Mouse (Mus musculus) embryonic facial prominence, embryonic 14.5 days (tissue): ENCODE data around the gene Scamp2. TPM values are rescaled to one million over a fixed set of nuclear protein-coding genes. Genes with fewer than 3 reads are reported as not detected.

Experiments
- ATAC-seq: fragments of 200-750 bp; cut with Nextera tagmentation; 2 replicates; pipeline ENCODE4 v1.8.0; 2017; ENCODE audit warnings: low read depth, moderate number of reproducible peaks, moderate TSS enrichment
- DNase-seq: peaks from one replicate; pipeline ENCODE4 v3.0.0-alpha.2; 2015; ENCODE audit warnings: low spot score
- H3K27ac ChIP-seq: fragments of 300-500 bp; sonication (generic); replicated peaks from 2 replicates; pipeline ENCODE4 v1.5.1; 2014; ENCODE audit warnings: low read depth, mild to moderate bottlenecking, low read length, moderate library complexity
- H3K27me3 ChIP-seq: fragments of 300-500 bp; sonication (generic); replicated peaks from 2 replicates; pipeline ENCODE4 v1.6.1; 2014; ENCODE audit warnings: low read length; ENCODE audit not compliant: control insufficient read depth, insufficient read depth
- H3K36me3 ChIP-seq: fragments of 300-500 bp; sonication (generic); 2 replicates; pipeline ENCODE4 v1.6.1; 2014; ENCODE audit warnings: low read length, mixed read lengths; ENCODE audit not compliant: control insufficient read depth, insufficient read depth
- H3K4me1 ChIP-seq: fragments of 300-500 bp; sonication (generic); 2 replicates; pipeline ENCODE4 v1.6.1; 2014; ENCODE audit warnings: antibody characterized with exemption, low read length; ENCODE audit not compliant: control insufficient read depth, insufficient read depth
- H3K4me2 ChIP-seq: fragments of 300-500 bp; sonication (generic); 2 replicates; pipeline ENCODE4 v1.6.1; 2014; ENCODE audit warnings: low read depth, mild to moderate bottlenecking, low read length, moderate library complexity, mixed read lengths
- H3K4me3 ChIP-seq: fragments of 300-500 bp; sonication (generic); 2 replicates; pipeline ENCODE4 v1.5.1; 2014; ENCODE audit warnings: low read depth, mild to moderate bottlenecking, low read length
- H3K9ac ChIP-seq: fragments of 300-500 bp; sonication (generic); 2 replicates; pipeline ENCODE4 v1.6.1; 2014; ENCODE audit warnings: low read depth, mild to moderate bottlenecking, low read length, moderate library complexity, mixed read lengths
- H3K9me3 ChIP-seq: fragments of 300-500 bp; sonication (generic); 2 replicates; pipeline ENCODE4 v1.6.1; 2016; ENCODE audit warnings: low read length; ENCODE audit not compliant: control insufficient read depth
- WGBS: fragments of 180-500 bp; shearing (Covaris S2); extraction: QIAGEN DNeasy Blood & Tissue Kit; methylation state at CpG from one replicate; pipeline ENCODE4 v1.1.7; 2014; 5-methylcytosine and 5-hydroxymethylcytosine counted together
- polyA plus RNA-seq: library from polyadenylated mRNA; unstranded; fragments of >200 nt; fragmentation: Nextera tagmentation; extraction: Ambion mirVana; gene quantifications from 2 replicates; pipeline ENCODE4 v1.2.1, GENCODE M21; 2014

Scamp2 gene
- polyA plus RNA-seq, 1 experiment from 2014 or later, result 79.4 TPM

DNA sequence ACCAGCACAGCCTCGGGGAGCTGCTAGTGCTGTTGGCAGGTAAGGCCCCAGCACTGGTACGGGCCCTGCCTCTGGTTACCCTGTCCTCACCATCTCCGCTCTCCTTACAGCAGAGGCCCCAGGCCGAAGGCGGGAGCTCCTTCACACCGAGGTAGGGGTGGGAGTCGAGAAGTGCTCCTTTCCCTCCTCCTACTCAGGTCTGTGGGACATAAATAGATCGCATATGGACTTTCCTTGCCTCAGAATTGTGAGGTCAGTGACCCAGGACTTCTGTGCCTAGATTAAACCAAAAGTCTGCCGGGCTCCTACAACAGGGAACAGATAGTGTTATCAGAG lies 33.4 kb downstream of the Scamp2 start:
- Histone ChIP-seq H3K27ac (no peak overlapping the region), H3K4me2 (no peak overlapping the region), H3K9me3 (no peaks in the 10 kb centered on the region), H3K9ac (no peak overlapping the region), H3K27me3 (no peaks in the 10 kb centered on the region), H3K4me1 (peaks cover 7% of the 10 kb centered on the region; the same call in 1 of the 2 replicates), H3K4me3 (no peak overlapping the region), H3K36me3 (peaks cover 45% of the 10 kb centered on the region)
- 64% methylated on average over 9 of the region's 9 CpGs for whole genome bisulfite sequencing
- DNase-seq, result no peak
- ATAC-seq, result no peak

DNA sequence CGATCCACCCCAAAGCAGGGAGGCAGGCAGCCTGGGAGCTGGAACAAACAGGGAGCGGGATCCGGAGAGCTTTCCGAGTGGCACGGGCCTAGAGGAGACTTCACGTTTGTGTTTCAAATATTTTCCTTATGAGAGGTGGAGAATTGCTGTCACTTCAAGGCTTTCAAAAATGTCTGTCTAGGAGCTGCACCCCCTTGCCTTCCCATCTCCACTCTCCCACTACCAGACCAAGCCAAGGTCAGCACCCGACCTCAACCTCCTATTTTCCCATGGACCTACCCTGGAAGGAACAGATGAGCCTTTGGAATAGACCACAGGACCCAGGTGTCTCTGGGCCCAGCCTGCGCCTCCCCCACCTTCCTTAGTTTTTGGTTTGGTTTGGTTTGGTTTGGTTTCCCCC lies 36.5 kb downstream of the Scamp2 start:
- DNase-seq, result no peak
- ATAC-seq, result no peak
- Histone ChIP-seq H3K27me3 (no peaks in the 10 kb centered on the region), H3K9ac (no peak overlapping the region), H3K4me3 (no peak overlapping the region), H3K27ac (no peak overlapping the region), H3K36me3 (peaks cover 38% of the 10 kb centered on the region), H3K4me2 (no peak overlapping the region), H3K4me1 (no peaks in the 10 kb centered on the region), H3K9me3 (no peaks in the 10 kb centered on the region)
- WGBS, result 71% methylated on average over 8 of the region's 8 CpGs

GRCm38 (mm10) chr9:57597929-57598382 lies 37.2 kb downstream of the Scamp2 start:
- Histone ChIP-seq H3K36me3 (peaks cover 31% of the 10 kb centered on the region), H3K27ac (no peak overlapping the region), H3K4me3 (no peak overlapping the region), H3K4me1 (no peaks in the 10 kb centered on the region), H3K9ac (no peak overlapping the region), H3K9me3 (no peaks in the 10 kb centered on the region), H3K4me2 (no peak overlapping the region), H3K27me3 (no peaks in the 10 kb centered on the region)
- DNase-seq (peak; percentile 20), ATAC-seq (peak; percentile 35; the same call in 1 of the 2 replicates)
- WGBS, result 22% methylated on average over 3 of the region's 4 CpGs

GRCm38 (mm10) chr9:57598851-57599563 lies 38.3 kb downstream of the Scamp2 start:
- Histone ChIP-seq H3K36me3 (peaks cover 20% of the 10 kb centered on the region), H3K27ac (no peak overlapping the region), H3K4me3 (no peak overlapping the region), H3K27me3 (no peaks in the 10 kb centered on the region), H3K9ac (no peak overlapping the region), H3K4me2 (no peak overlapping the region), H3K4me1 (no peaks in the 10 kb centered on the region), H3K9me3 (no peaks in the 10 kb centered on the region)
- ATAC-seq (peak; percentile 62; the same call in 1 of the 2 replicates), DNase-seq (peak; percentile 34)
- WGBS, result 50% methylated on average over 8 of the region's 8 CpGs

- ATAC-seq, result peak; percentile 55; the same call in 1 of the 2 replicates
- Histone ChIP-seq H3K27ac (no peak overlapping the region), H3K36me3 (peaks cover 5% of the 10 kb centered on the region; the same call in 1 of the 2 replicates), H3K9ac (no peak overlapping the region), H3K4me1 (no peaks in the 10 kb centered on the region), H3K4me3 (no peak overlapping the region), H3K27me3 (peaks cover 4% of the 10 kb centered on the region; the same call in 1 of the 2 replicates), H3K9me3 (no peaks in the 10 kb centered on the region), H3K4me2 (no peak overlapping the region)
- 15% methylated on average over 3 of the region's 3 CpGs for WGBS
- peak; percentile 42 for DNase-seq
Measured at GRCm38 (mm10) chr9:57600620-57601352, 40.0 kb downstream of the Scamp2 start.

- no peak overlapping the region for H3K27ac ChIP-seq
- H3K4me3 ChIP-seq, result no peak overlapping the region
- peaks cover 2% of the 10 kb centered on the region; the same call in 1 of the 2 replicates for H3K36me3 ChIP-seq
- H3K4me1 ChIP-seq, result no peaks in the 10 kb centered on the region
- ATAC-seq, result no peak
- 26% methylated on average over 2 of the region's 2 CpGs for WGBS
- H3K4me2 ChIP-seq, result no peak overlapping the region
- H3K9me3 ChIP-seq, result no peaks in the 10 kb centered on the region
- no peak overlapping the region for H3K9ac ChIP-seq
- peaks cover 4% of the 10 kb centered on the region; the same call in 1 of the 2 replicates for H3K27me3 ChIP-seq
- no peak for DNase-seq
Measured at GRCm38 (mm10) chr9:57601353-57601706, 40.6 kb downstream of the Scamp2 start.

GRCm38 (mm10) chr9:57602098-57602497 lies 41.4 kb downstream of the Scamp2 start:
- 58% methylated on average over 8 of the region's 8 CpGs for WGBS
- Histone ChIP-seq H3K36me3 (no peaks in the 10 kb centered on the region), H3K27me3 (peaks cover 4% of the 10 kb centered on the region; the same call in 1 of the 2 replicates), H3K4me1 (no peaks in the 10 kb centered on the region), H3K4me3 (no peak overlapping the region), H3K9me3 (no peaks in the 10 kb centered on the region), H3K27ac (no peak overlapping the region), H3K4me2 (no peak overlapping the region), H3K9ac (no peak overlapping the region)
- DNase-seq (no peak), ATAC-seq (no peak)

GRCm38 (mm10) chr9:57604875-57605274 lies 44.1 kb downstream of the Scamp2 start:
- no peak for ATAC-seq
- no peak for DNase-seq
- H3K4me1 ChIP-seq, result no peaks in the 10 kb centered on the region
- no peak overlapping the region for H3K4me3 ChIP-seq
- no peaks in the 10 kb centered on the region for H3K9me3 ChIP-seq
- WGBS, result 68% methylated on average over 4 of the region's 4 CpGs
- no peak overlapping the region for H3K4me2 ChIP-seq
- no peaks in the 10 kb centered on the region for H3K36me3 ChIP-seq
- H3K27ac ChIP-seq, result no peak overlapping the region
- peaks cover 4% of the 10 kb centered on the region; the same call in 1 of the 2 replicates for H3K27me3 ChIP-seq
- H3K9ac ChIP-seq, result no peak overlapping the region
